Mouse (Mus musculus) heart, postnatal 0 days (tissue): ENCODE measurements at regions not wholly inside any gene's neighbourhood (a gene's known extent, or its start where the extent isn't known, plus 50 kb on each side); places are given as distances from the start of the nearest gene placed in this dataset.

Source experiments
- ATAC-seq: fragments of 200-750 bp; cut with Nextera tagmentation; 2 replicates; pipeline ENCODE4 v1.8.0; 2017; ENCODE audit warnings: low read depth, moderate number of reproducible peaks, moderate library complexity; ENCODE audit not compliant: insufficient read depth
- DNase-seq: peaks from one replicate; pipeline ENCODE4 v3.0.0-alpha.2; 2016; ENCODE audit warnings: low spot score
- H3K27ac ChIP-seq: fragments of 300-500 bp; sonication (generic); 2 replicates; pipeline ENCODE4 v1.5.1; 2014; ENCODE audit warnings: low read depth, mild to moderate bottlenecking
- H3K27me3 ChIP-seq: fragments of 300-500 bp; sonication (generic); 2 replicates; pipeline ENCODE4 v1.6.1; 2014; ENCODE audit warnings: low read length, mixed read lengths; ENCODE audit not compliant: control insufficient read depth, insufficient read depth
- H3K36me3 ChIP-seq: fragments of 300-500 bp; sonication (generic); replicated peaks from 2 replicates; pipeline ENCODE4 v1.6.1; 2014; ENCODE audit warnings: low read length, mixed read lengths; ENCODE audit not compliant: control insufficient read depth, insufficient read depth
- H3K4me1 ChIP-seq: fragments of 300-500 bp; sonication (generic); 2 replicates; pipeline ENCODE4 v1.6.1; 2014; ENCODE audit warnings: antibody characterized with exemption; ENCODE audit not compliant: control insufficient read depth, insufficient read depth
- H3K4me2 ChIP-seq: fragments of 300-500 bp; sonication (generic); 2 replicates; pipeline ENCODE4 v1.6.1; 2014; ENCODE audit warnings: low read depth, mild to moderate bottlenecking, low read length, moderate library complexity
- H3K4me3 ChIP-seq: fragments of 300-500 bp; sonication (generic); 2 replicates; pipeline ENCODE4 v1.5.1; 2014; ENCODE audit warnings: low read depth, low read length
- H3K9ac ChIP-seq: fragments of 300-500 bp; sonication (generic); replicated peaks from 2 replicates; pipeline ENCODE4 v1.6.1; 2014; ENCODE audit warnings: low read depth, low read length, mixed read lengths
- H3K9me3 ChIP-seq: fragments of 300-500 bp; sonication (generic); replicated peaks from 2 replicates; pipeline ENCODE4 v1.6.1; 2016; ENCODE audit warnings: low read length; ENCODE audit not compliant: control insufficient read depth
- CTCF ChIP-seq: IDR thresholded peaks from 2 replicates; pipeline ENCODE4 v1.5.1; 2016; ENCODE audit warnings: antibody characterized with exemption, control low read depth, low read depth
- EP300 ChIP-seq: IDR thresholded peaks from 2 replicates; pipeline ENCODE4 v1.6.1; 2016; ENCODE audit warnings: antibody characterized with exemption, low read depth
- WGBS: fragments of 180-500 bp; shearing (Covaris S2); extraction: QIAGEN DNeasy Blood & Tissue Kit; methylation state at CpG from one replicate; pipeline ENCODE4 v1.1.7; 2014; 5-methylcytosine and 5-hydroxymethylcytosine counted together

GRCm38 (mm10) chr11:20896277-20897123 lies 65.6 kb upstream of the Lgalsl start:
- TF ChIP-seq EP300 (no peak), CTCF (no peak)
- peak overlapping the region; percentile 89 for H3K27ac ChIP-seq
- DNase-seq = peak; percentile 82
- no peak overlapping the region for H3K9ac ChIP-seq
- H3K4me2 ChIP-seq = peak overlapping the region; percentile 14; the same call in 1 of the 2 replicates
- H3K4me3 ChIP-seq = no peak overlapping the region
- no peaks in the 10 kb centered on the region for H3K27me3 ChIP-seq
- ATAC-seq = peak; percentile 86
- WGBS = 8% methylated on average over 11 of the region's 11 CpGs
- H3K36me3 ChIP-seq = no peaks in the 10 kb centered on the region
- H3K4me1 ChIP-seq = peaks cover 30% of the 10 kb centered on the region
- no peaks in the 10 kb centered on the region for H3K9me3 ChIP-seq

- 0 out of 2 replicates have a peak overlapping the region, but pooled peaks have one; percentile 8 for H3K27ac ChIP-seq
- H3K27me3 ChIP-seq = no peaks in the 10 kb centered on the region
- H3K4me3 ChIP-seq = no peak overlapping the region
- DNase-seq = no peak
- peaks cover 30% of the 10 kb centered on the region for H3K4me1 ChIP-seq
- no peaks in the 10 kb centered on the region for H3K36me3 ChIP-seq
- TF ChIP-seq EP300 = no peak
- TF ChIP-seq CTCF = no peak
- H3K9ac ChIP-seq = no peak overlapping the region
- H3K4me2 ChIP-seq = no peak overlapping the region
- WGBS = 68% methylated on average over 7 of the region's 7 CpGs
- no peak for ATAC-seq
- no peaks in the 10 kb centered on the region for H3K9me3 ChIP-seq
These were observed 66.6 kb upstream of the Lgalsl start for GRCm38 (mm10) chr11:20897468-20897867.

- Histone ChIP-seq H3K4me1 (peaks cover 30% of the 10 kb centered on the region), H3K27ac (no peak overlapping the region)
- ATAC-seq = no peak
These were observed 67.7 kb upstream of the Lgalsl start for GRCm38 (mm10) chr11:20898558-20898957.

GRCm38 (mm10) chr11:20899766-20900165 lies 68.9 kb upstream of the Lgalsl start:
- TF ChIP-seq CTCF = no peak
- no peak for TF ChIP-seq EP300
- 83% methylated on average over 6 of the region's 6 CpGs for WGBS
- no peaks in the 10 kb centered on the region for H3K9me3 ChIP-seq
- ATAC-seq (no peak), DNase-seq (no peak)
- H3K4me2 ChIP-seq = no peak overlapping the region
- H3K4me3 ChIP-seq = no peak overlapping the region
- peaks cover 30% of the 10 kb centered on the region for H3K4me1 ChIP-seq
- no peak overlapping the region for H3K9ac ChIP-seq
- no peaks in the 10 kb centered on the region for H3K27me3 ChIP-seq
- no peaks in the 10 kb centered on the region for H3K36me3 ChIP-seq
- H3K27ac ChIP-seq = no peak overlapping the region

More at GRCm38 (mm10) chr11:20898558-20898957, 67.7 kb upstream of the Lgalsl start:
- 68% methylated on average over 4 of the region's 4 CpGs for WGBS
- Histone ChIP-seq H3K36me3 (no peaks in the 10 kb centered on the region), H3K4me2 (no peak overlapping the region), H3K4me3 (no peak overlapping the region), H3K27me3 (no peaks in the 10 kb centered on the region), H3K9me3 (no peaks in the 10 kb centered on the region), H3K9ac (no peak overlapping the region)
- no peak for DNase-seq
- no peak for TF ChIP-seq CTCF
- TF ChIP-seq EP300 = no peak

GRCm38 (mm10) chr11:20902001-20902400 lies 71.1 kb upstream of the Lgalsl start:
- H3K9me3 ChIP-seq = no peaks in the 10 kb centered on the region
- 68% methylated on average over 1 of the region's 2 CpGs for WGBS
- H3K27me3 ChIP-seq = no peaks in the 10 kb centered on the region
- H3K27ac ChIP-seq = no peak overlapping the region
- DNase-seq (no peak), ATAC-seq (no peak)
- H3K4me3 ChIP-seq = no peak overlapping the region
- TF ChIP-seq CTCF = no peak
- H3K36me3 ChIP-seq = no peaks in the 10 kb centered on the region
- no peak overlapping the region for H3K9ac ChIP-seq
- peaks cover 17% of the 10 kb centered on the region for H3K4me1 ChIP-seq
- no peak overlapping the region for H3K4me2 ChIP-seq

GRCm38 (mm10) chr11:20902910-20903309 lies 72.1 kb upstream of the Lgalsl start:
- peaks cover 14% of the 10 kb centered on the region for H3K4me1 ChIP-seq
- H3K27me3 ChIP-seq = no peaks in the 10 kb centered on the region

More at GRCm38 (mm10) chr11:20902910-20903309, 72.1 kb upstream of the Lgalsl start:
- ATAC-seq = no peak
- 70% methylated on average over 8 of the region's 8 CpGs for WGBS
- Histone ChIP-seq H3K36me3 (no peaks in the 10 kb centered on the region), H3K4me3 (no peak overlapping the region), H3K9me3 (no peaks in the 10 kb centered on the region), H3K4me2 (no peak overlapping the region), H3K9ac (no peak overlapping the region), H3K27ac (no peak overlapping the region)
- TF ChIP-seq EP300 (no peak), CTCF (no peak)
- no peak for DNase-seq
